Mouse (Mus musculus) liver, embryonic 16.5 days (tissue): ENCODE data around the gene Atp13a2. TPM values are rescaled to one million over a fixed set of nuclear protein-coding genes. Genes with fewer than 3 reads are reported as not detected.
A peak's percentile ranks its signal among the peaks of the same experiment; 100 is the strongest.

ENCODE experiments used
- ATAC-seq: fragments of 200-750 bp; cut with Nextera tagmentation; 2 replicates; pipeline ENCODE4 v1.8.0; 2017; ENCODE audit warnings: low read depth, mild to moderate bottlenecking, moderate number of reproducible peaks, moderate library complexity
- H3K27ac ChIP-seq: fragments of 300-500 bp; sonication (generic); 2 replicates; pipeline ENCODE4 v1.5.1; 2014; ENCODE audit warnings: mild to moderate bottlenecking, low read length
- H3K27me3 ChIP-seq: fragments of 300-500 bp; sonication (generic); 2 replicates; pipeline ENCODE4 v1.6.1; 2014; ENCODE audit warnings: low read depth, low read length, mixed read lengths; ENCODE audit not compliant: control insufficient read depth, insufficient read depth
- H3K36me3 ChIP-seq: fragments of 300-500 bp; sonication (generic); 2 replicates; pipeline ENCODE4 v1.6.1; 2014; ENCODE audit warnings: mild to moderate bottlenecking; ENCODE audit not compliant: control insufficient read depth, insufficient read depth
- H3K4me1 ChIP-seq: fragments of 300-500 bp; sonication (generic); 2 replicates; pipeline ENCODE4 v1.6.1; 2014; ENCODE audit warnings: low read depth, low read length, mixed read lengths; ENCODE audit not compliant: control insufficient read depth
- H3K4me2 ChIP-seq: fragments of 300-500 bp; sonication (generic); 2 replicates; pipeline ENCODE4 v1.6.1; 2014; ENCODE audit warnings: low read depth, low read length, mixed read lengths
- H3K4me3 ChIP-seq: fragments of 300-500 bp; sonication (generic); 2 replicates; pipeline ENCODE4 v1.5.1; 2014; ENCODE audit warnings: low read depth, mild to moderate bottlenecking, low read length
- H3K9ac ChIP-seq: fragments of 300-500 bp; sonication (generic); 2 replicates; pipeline ENCODE4 v1.6.1; 2014; ENCODE audit warnings: low read depth, low read length
- H3K9me3 ChIP-seq: fragments of 300-500 bp; sonication (generic); replicated peaks from 2 replicates; pipeline ENCODE4 v1.6.1; 2016; ENCODE audit warnings: low read length; ENCODE audit not compliant: control insufficient read depth
- WGBS: fragments of 180-500 bp; shearing (Covaris S2); extraction: QIAGEN DNeasy Blood & Tissue Kit; methylation state at CpG from one replicate; pipeline ENCODE4 v1.1.7; 2014; ENCODE audit not compliant: insufficient replicate concordance; 5-methylcytosine and 5-hydroxymethylcytosine counted together
- polyA plus RNA-seq: library from polyadenylated mRNA; unstranded; fragments of >200 nt; fragmentation: Nextera tagmentation; extraction: Ambion mirVana; gene quantifications from 2 replicates; pipeline ENCODE4 v1.2.1, GENCODE M21; 2015

Atp13a2 gene
- polyA plus RNA-seq = 15.7 and 18.3 TPM in 2 replicates

GRCm38 (mm10) chr4:140986711-140987395 lies at the start of gene Atp13a2:
TSS of gene Atp13a2 (plus strand) at chr4:140986873.
- peak; percentile 84 for ATAC-seq
- Histone ChIP-seq H3K36me3 (no peaks in the 10 kb centered on the region), H3K9me3 (no peaks in the 10 kb centered on the region), H3K27ac (no peak within 1 kb of the TSS), H3K4me3 (peak within 1 kb of the TSS; percentile 78), H3K4me2 (peak within 1 kb of the TSS; percentile 97), H3K27me3 (no peaks in the 10 kb centered on the region), H3K4me1 (peaks cover 25% of the 10 kb centered on the region), H3K9ac (peak within 1 kb of the TSS; percentile 74)
- under 1% methylated on average over 58 of the region's 58 CpGs for WGBS

GRCm38 (mm10) chr4:140944356-140944755 lies 42.3 kb upstream of the Atp13a2 start:
- Histone ChIP-seq H3K4me1 (no peaks in the 10 kb centered on the region; the same call in 1 of the 2 replicates), H3K4me3 (no peak overlapping the region), H3K9me3 (no peaks in the 10 kb centered on the region), H3K4me2 (no peak overlapping the region), H3K27me3 (no peaks in the 10 kb centered on the region), H3K27ac (peak overlapping the region; percentile 19; the same call in 1 of the 2 replicates), H3K9ac (no peak overlapping the region), H3K36me3 (no peaks in the 10 kb centered on the region)
- no peak for ATAC-seq
- WGBS = 58% methylated on average over 12 of the region's 12 CpGs

- Histone ChIP-seq H3K9me3 (no peaks in the 10 kb centered on the region), H3K36me3 (no peaks in the 10 kb centered on the region), H3K4me3 (no peak overlapping the region), H3K27me3 (no peaks in the 10 kb centered on the region), H3K27ac (no peak overlapping the region; the same call in 1 of the 2 replicates), H3K4me2 (no peak overlapping the region), H3K4me1 (no peaks in the 10 kb centered on the region; the same call in 1 of the 2 replicates), H3K9ac (no peak overlapping the region)
- ATAC-seq = no peak
- WGBS = 27% methylated on average over 5 of the region's 5 CpGs
These were observed 41.7 kb upstream of the Atp13a2 start for GRCm38 (mm10) chr4:140944961-140945442.

- H3K4me3 ChIP-seq = no peak overlapping the region
- no peaks in the 10 kb centered on the region; the same call in 1 of the 2 replicates for H3K4me1 ChIP-seq
- H3K9me3 ChIP-seq = no peaks in the 10 kb centered on the region
- ATAC-seq = no peak
- WGBS = 75% methylated on average over 4 of the region's 4 CpGs
- H3K27me3 ChIP-seq = no peaks in the 10 kb centered on the region
- H3K4me2 ChIP-seq = no peak overlapping the region
- H3K27ac ChIP-seq = no peak overlapping the region
- no peak overlapping the region for H3K9ac ChIP-seq
- no peaks in the 10 kb centered on the region for H3K36me3 ChIP-seq
These were observed 41.1 kb upstream of the Atp13a2 start for GRCm38 (mm10) chr4:140945571-140945970.

GRCm38 (mm10) chr4:140946048-140946447 lies 40.6 kb upstream of the Atp13a2 start:
- Histone ChIP-seq H3K36me3 (no peaks in the 10 kb centered on the region), H3K27ac (no peak overlapping the region), H3K9ac (no peak overlapping the region), H3K4me2 (no peak overlapping the region), H3K4me1 (no peaks in the 10 kb centered on the region; the same call in 1 of the 2 replicates), H3K4me3 (no peak overlapping the region), H3K27me3 (no peaks in the 10 kb centered on the region), H3K9me3 (no peaks in the 10 kb centered on the region)
- ATAC-seq = no peak
- 19% methylated on average over 4 of the region's 4 CpGs for WGBS

- H3K27me3 ChIP-seq = no peaks in the 10 kb centered on the region
- no peak overlapping the region for H3K4me2 ChIP-seq
- H3K4me3 ChIP-seq = no peak overlapping the region
- no peaks in the 10 kb centered on the region for H3K9me3 ChIP-seq
- H3K9ac ChIP-seq = no peak overlapping the region
- H3K4me1 ChIP-seq = no peaks in the 10 kb centered on the region; the same call in 1 of the 2 replicates
- H3K27ac ChIP-seq = no peak overlapping the region
- WGBS = 64% methylated on average over 14 of the region's 14 CpGs
- H3K36me3 ChIP-seq = no peaks in the 10 kb centered on the region
- ATAC-seq = no peak
These were observed 40.0 kb upstream of the Atp13a2 start for GRCm38 (mm10) chr4:140946580-140947205.

- Histone ChIP-seq H3K9ac (no peak overlapping the region), H3K27ac (no peak overlapping the region), H3K4me3 (no peak overlapping the region), H3K9me3 (no peaks in the 10 kb centered on the region), H3K36me3 (no peaks in the 10 kb centered on the region), H3K4me1 (no peaks in the 10 kb centered on the region; the same call in 1 of the 2 replicates), H3K4me2 (no peak overlapping the region), H3K27me3 (no peaks in the 10 kb centered on the region)
- no peak for ATAC-seq
- WGBS = 72% methylated on average over 12 of the region's 12 CpGs
These were observed 38.9 kb upstream of the Atp13a2 start for GRCm38 (mm10) chr4:140947487-140948440.

GRCm38 (mm10) chr4:140948481-140948880 lies 38.2 kb upstream of the Atp13a2 start:
- Histone ChIP-seq H3K9ac (no peak overlapping the region), H3K4me1 (no peaks in the 10 kb centered on the region; the same call in 1 of the 2 replicates), H3K9me3 (no peaks in the 10 kb centered on the region), H3K27ac (no peak overlapping the region), H3K27me3 (no peaks in the 10 kb centered on the region), H3K4me3 (no peak overlapping the region), H3K36me3 (no peaks in the 10 kb centered on the region), H3K4me2 (no peak overlapping the region)
- 71% methylated on average over 6 of the region's 6 CpGs for WGBS
- no peak for ATAC-seq
